Mouse (Mus musculus): Measurements from ENCODE around the gene Egln3. TPM values are rescaled to one million over a fixed set of nuclear protein-coding genes. Genes with fewer than 3 reads are reported as not detected.

Egln3 gene
- polyA plus RNA-seq, 1 experiment from 2014 or later, result 13.0 TPM

DNA sequence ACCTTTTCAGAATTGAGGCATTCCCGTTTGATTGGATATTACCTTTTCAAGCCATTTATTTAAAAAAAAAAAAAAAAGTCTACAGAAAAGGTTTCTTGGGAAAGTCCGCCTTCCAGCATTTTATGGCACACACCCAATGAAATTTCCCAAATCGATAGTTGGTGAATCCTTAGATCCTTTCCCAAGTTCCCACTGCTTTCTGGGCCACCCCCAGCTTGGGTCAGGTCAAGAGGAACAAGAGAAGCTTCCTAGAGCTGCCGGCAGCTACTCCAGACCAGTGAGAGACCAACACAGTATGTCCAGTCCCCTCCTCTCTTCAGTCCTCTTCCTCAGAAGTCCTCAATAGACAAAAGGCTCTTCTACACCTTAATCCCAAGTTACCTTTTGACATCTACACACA lies 40.5 kb downstream of the Egln3 start:
- no peak for ATAC-seq
- POLR2A ChIA-PET, result no interaction called here
- CTCF ChIA-PET, result no interaction called here
- no peaks in the 10 kb centered on the region for H3K27me3 ChIP-seq
- no peak for TF ChIP-seq CTCF (IDR thresholded peaks at IDR 0.05)
- in situ Hi-C loops (cut with MboI; ENCODE audit: low pct_unique_long_range_greater_than_20kb), result no loop called here
- no peak for DNase-seq (ENCODE audit: low read depth, low spot score)

DNA sequence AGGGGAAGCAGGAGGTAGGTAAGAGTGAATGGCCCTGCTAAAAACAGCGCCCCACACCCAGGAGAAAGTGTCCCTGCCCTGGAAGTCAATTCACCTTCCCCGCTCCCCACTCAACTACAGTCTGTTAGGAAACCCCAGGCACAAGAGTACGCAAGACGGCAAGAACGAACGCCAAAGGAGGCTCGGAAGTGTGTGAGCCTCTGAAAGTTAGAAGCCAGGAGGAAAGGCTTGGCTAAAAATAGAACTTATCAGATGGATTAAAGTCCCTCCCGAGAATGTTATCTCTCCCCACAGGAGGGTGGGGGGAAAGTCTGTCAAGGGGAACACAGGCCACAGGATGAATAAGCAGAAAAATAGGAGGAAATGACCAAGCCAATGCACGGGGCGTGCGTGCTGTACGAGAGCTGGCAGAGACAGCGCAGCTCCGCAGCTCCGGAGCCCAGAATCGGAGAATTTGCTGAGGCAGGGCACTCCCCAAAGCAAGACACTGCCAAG lies 41.0 kb downstream of the Egln3 start:
- ChIA-PET POLR2A (interaction anchor here (0.6 kb wide), 1 partner anchor 120 kb away, joined by 3 read pairs; no protein-coding TSS in a partner anchor), CTCF (no interaction called here)
- no peak for TF ChIP-seq CTCF (IDR thresholded peaks at IDR 0.05)
- no peak for ATAC-seq
- DNase-seq (ENCODE audit: low read depth, low spot score), result no peak
- in situ Hi-C loops (cut with MboI; ENCODE audit: low pct_unique_long_range_greater_than_20kb), result no loop called here
- H3K27me3 ChIP-seq, result no peaks in the 10 kb centered on the region

DNA sequence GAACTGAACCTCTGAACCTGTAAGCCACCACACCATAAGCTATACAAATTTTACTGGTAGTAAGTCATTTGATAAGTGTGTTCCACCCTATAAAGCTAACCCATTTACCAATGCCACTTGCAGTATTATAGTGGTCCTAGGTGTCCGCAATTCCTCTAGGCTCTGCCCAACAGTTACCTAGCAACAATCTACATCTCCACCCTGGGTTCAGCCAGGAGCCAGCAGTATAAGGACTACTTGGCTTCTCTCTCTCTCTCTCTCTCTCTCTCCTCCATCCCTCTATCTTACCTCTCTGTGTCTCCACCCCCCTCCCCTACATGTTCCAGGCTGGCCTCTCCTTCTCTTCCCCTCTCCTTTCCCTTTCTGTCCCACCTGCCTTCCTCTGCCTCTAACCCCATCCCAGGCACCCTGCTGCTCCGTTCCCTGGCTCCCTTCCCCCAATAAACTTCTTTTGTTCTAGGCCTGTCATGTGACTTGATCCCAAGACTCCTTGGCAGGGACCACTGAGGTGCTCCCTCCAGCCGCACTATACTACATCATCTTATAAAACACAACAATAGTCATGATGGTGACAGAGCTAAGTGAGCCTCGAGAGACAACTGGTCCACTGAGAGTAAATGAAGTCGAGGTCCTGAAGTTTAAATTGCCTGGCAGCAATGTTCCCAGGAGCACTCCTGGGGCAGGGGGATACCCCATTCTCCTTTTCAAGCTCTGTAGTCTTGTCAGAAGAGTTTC lies 42.0 kb downstream of the Egln3 start:
- no peak for TF ChIP-seq CTCF (IDR thresholded peaks at IDR 0.05)
- no peaks in the 10 kb centered on the region for H3K27me3 ChIP-seq
- ChIA-PET CTCF (no interaction called here), POLR2A (interaction anchor here (0.6 kb wide), 1 partner anchor 121 kb away, joined by 3 read pairs; no protein-coding TSS in a partner anchor)
- in situ Hi-C loops (cut with MboI; ENCODE audit: low pct_unique_long_range_greater_than_20kb), result no loop called here
- DNase-seq (ENCODE audit: low read depth, low spot score) (no peak), ATAC-seq (no peak)

DNA sequence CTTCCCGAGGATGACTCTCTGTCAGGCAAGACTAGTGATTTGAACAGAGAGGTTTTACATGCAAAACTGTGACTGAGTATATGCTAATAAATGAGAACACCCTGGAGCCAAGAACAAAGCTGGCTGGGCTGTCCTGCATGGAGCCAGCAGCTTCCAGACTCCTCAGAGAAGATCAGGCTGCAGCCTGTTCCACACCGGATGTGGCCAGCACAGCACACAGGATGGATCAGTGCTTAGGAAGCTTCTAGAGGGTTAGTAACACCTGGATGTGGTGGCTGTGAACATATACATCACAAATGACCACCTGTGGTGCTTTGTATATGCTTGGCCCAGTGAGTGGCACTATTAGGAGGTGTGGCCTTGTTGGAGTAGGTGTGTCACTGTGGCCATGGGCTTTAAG lies 43.4 kb downstream of the Egln3 start:
- H3K27me3 ChIP-seq, result no peaks in the 10 kb centered on the region
- POLR2A ChIA-PET, result no interaction called here
- DNase-seq (ENCODE audit: low read depth, low spot score) (no peak), ATAC-seq (no peak)
- TF ChIP-seq CTCF (IDR thresholded peaks at IDR 0.05), result no peak
- in situ Hi-C loops (cut with MboI; ENCODE audit: low pct_unique_long_range_greater_than_20kb), result no loop called here
- CTCF ChIA-PET, result no interaction called here

DNA sequence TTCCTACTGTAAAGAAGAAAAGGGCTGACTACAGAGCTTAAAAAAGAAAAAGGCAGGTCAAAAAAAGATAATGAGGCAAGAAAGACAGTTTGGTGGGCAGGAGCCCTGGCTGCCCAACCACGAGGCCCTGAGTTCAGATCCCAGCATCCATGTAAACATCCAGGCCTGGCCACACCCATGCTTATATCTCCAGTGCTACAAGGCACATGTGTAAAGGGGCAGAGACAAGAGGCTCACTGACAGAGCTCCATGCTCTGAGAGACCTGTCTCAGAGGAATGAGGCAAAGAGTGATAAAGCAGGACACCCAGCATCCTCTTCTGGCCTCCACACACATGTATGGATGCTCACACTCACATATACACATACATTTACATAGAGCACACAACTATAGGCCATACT lies 48.9 kb downstream of the Egln3 start:
- peaks cover 3% of the 10 kb centered on the region for H3K27me3 ChIP-seq
- DNase-seq (ENCODE audit: low read depth, low spot score), result no peak
- ChIA-PET CTCF (no interaction called here), POLR2A (no interaction called here)
- ATAC-seq, result no peak
- in situ Hi-C loops (cut with MboI; ENCODE audit: low pct_unique_long_range_greater_than_20kb), result no loop called here
- no peak for TF ChIP-seq CTCF (IDR thresholded peaks at IDR 0.05)

DNA sequence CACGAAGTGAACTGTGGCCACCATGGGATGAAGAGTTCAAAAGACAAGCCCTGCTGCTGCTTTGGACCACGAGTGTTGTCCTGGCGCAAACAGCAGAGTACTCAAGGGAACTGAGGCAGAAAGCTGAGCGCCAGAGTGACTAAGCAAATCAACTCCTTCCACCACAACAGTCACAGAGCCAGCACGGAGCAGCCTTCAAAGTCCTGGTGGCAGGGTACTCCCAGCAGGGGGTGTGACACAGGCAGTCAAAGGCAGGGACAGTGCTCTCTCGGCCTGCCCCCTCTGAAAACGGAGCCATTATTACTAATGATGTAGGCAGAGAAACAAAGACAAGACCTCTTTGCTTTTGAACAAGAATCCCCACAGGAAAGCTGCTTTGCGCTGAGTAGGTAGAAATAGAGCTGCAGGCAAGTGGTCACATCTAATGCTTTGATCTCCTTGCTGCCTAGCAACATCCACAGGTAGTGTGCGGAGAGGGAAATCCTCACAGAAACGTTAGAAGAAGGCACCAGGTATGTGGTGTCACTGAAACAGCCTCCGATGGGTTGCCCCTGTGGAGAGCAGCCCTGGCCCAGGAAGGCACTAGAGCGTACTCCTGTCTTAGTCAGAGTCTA lies 56.6 kb downstream of the Egln3 start:
- ChIA-PET CTCF (no interaction called here), POLR2A (interaction anchor here (0.7 kb wide), 1 partner anchor 26 kb away, joined by 4 read pairs; no protein-coding TSS in a partner anchor)
- no peak for DNase-seq (ENCODE audit: low read depth, low spot score)
- H3K27me3 ChIP-seq, result peaks cover 2% of the 10 kb centered on the region
- no peak for TF ChIP-seq CTCF (IDR thresholded peaks at IDR 0.05)
- in situ Hi-C loops (cut with MboI; ENCODE audit: low pct_unique_long_range_greater_than_20kb), result no loop called here
- ATAC-seq, result no peak

All from Patski (cell line).